Mouse (Mus musculus) embryonic fibroblast, embryonic 13.5 days (primary cell): ENCODE results near the gene Aff3.

Experiments
- CTCF ChIP-seq: IDR thresholded peaks from 2 replicates; pipeline ENCODE4 v1.5.1; 2011; ENCODE audit warnings: mild to moderate bottlenecking, control low read depth, low read length, moderate library complexity, borderline replicate concordance; ENCODE audit not compliant: insufficient read depth
- POLR2A ChIP-seq: IDR thresholded peaks from 2 replicates; pipeline ENCODE4 v1.6.1; 2011; ENCODE audit warnings: low read depth, mild to moderate bottlenecking, control low read depth, low read length, moderate library complexity

- TF ChIP-seq POLR2A, result no peak
- TF ChIP-seq CTCF, result no peak
These were observed 485.8 kb downstream of the Aff3 start for GRCm38 (mm10) chr1:38178929-38179328.
